Mouse (Mus musculus) layer of hippocampus, postnatal 10 days (tissue): ENCODE results near the gene Snx13. TPM values are rescaled to one million over a fixed set of nuclear protein-coding genes. Genes with fewer than 3 reads are reported as not detected.

Experiments
- DNase-seq, 2 experiments: peaks; one replicate each; pipeline ENCODE4 v3.0.0; 2021; ENCODE audit warnings: low spot score in 2 of 2
- microRNA-seq, 2 experiments: library from miRNA; unstranded; fragments of <30 nt; microRNA quantifications; one replicate each; pipeline ENCODE4 v1.2.0; 2021
- total RNA-seq, 2 experiments: library from RNA; stranded (reverse); gene quantifications; 2 replicates each; pipeline ENCODE4 v1.2.3; 2021

The Snx13 gene
- total RNA-seq, 2 experiments from 2014 or later = 54.9 to 58.8 TPM

- DNase-seq = peak; percentile 91
These were observed 135.7 kb downstream of the Snx13 start for GRCm38 (mm10) chr12:35182675-35183074.

GRCm38 (mm10) chr12:35184261-35184660 is 137.3 kb downstream of the Snx13 start:
- DNase-seq = no peak

- DNase-seq = peak; percentile 88 to 89
These were observed 144.9 kb downstream of the Snx13 start for GRCm38 (mm10) chr12:35191698-35192425.

- DNase-seq = no peak
These were observed 145.4 kb downstream of the Snx13 start for GRCm38 (mm10) chr12:35192426-35192769.

Small RNA genes lying within 50 kb of the gene (microRNA-seq; reads per million reads assigned to microRNA genes)
- gene Mir680-3 = 0 reads per million in 2 experiments

Other genes with a start within 250 kb of the Snx13 start
- gene Hdac9, start 130.1 kb upstream of the Snx13 start, total RNA-seq = 10 to 100 TPM; 53.9 to 60.0 TPM
- not detected for gene Prps1l1, start 62.4 kb upstream of the Snx13 start, total RNA-seq